Mouse (Mus musculus): ENCODE measurements at regions not wholly inside any gene's neighbourhood (a gene's known extent, or its start where the extent isn't known, plus 50 kb on each side); places are given as distances from the start of the nearest gene placed in this dataset.

GRCm38 (mm10) chr1:193788496-193788895 is 418.4 kb upstream of the Camk1g start:
- intact Hi-C loops (cut with DNase I): no loop called here

GRCm38 (mm10) chr1:193787417-193787816 is 417.3 kb upstream of the Camk1g start:
- intact Hi-C loops (cut with DNase I): no loop called here
- no peak overlapping the region for H3K4me3 ChIP-seq
- DNase-seq: no peak
- H3K27ac ChIP-seq: no peak overlapping the region
- no peak for TF ChIP-seq CTCF (IDR thresholded peaks at IDR 0.05)

More at GRCm38 (mm10) chr1:193788496-193788895, 418.4 kb upstream of the Camk1g start:
- DNase-seq: no peak
- TF ChIP-seq CTCF (IDR thresholded peaks at IDR 0.05): no peak
- Histone ChIP-seq H3K4me3 (no peak overlapping the region), H3K27ac (no peak overlapping the region)

GRCm38 (mm10) chr1:193784966-193785365 is 414.9 kb upstream of the Camk1g start:
- intact Hi-C loops (cut with DNase I): no loop called here
- Histone ChIP-seq H3K4me3 (no peak overlapping the region), H3K27ac (no peak overlapping the region)
- no peak for DNase-seq
- TF ChIP-seq CTCF (IDR thresholded peaks at IDR 0.05): no peak

DNA sequence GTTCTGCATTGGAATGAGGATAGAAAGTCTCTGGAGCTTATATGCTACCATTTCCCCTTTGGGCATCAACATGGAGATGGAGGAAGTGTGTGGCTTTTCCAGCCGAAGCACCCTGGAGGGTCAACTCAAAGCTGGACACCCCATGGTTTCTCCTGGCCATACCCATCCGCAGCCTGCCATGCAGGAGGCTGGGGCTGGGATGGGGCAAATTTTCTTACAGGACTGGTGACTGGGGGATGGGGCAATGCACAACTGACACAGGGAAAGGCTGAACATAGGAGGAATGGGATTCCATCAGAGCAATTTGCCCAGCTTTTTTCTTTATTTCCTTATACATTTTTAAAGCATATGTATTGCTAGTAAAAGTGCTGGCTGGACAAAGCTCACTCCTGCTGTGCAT is 414.4 kb upstream of the Camk1g start:
- intact Hi-C loops (cut with DNase I): no loop called here
- no peak for DNase-seq

DNA sequence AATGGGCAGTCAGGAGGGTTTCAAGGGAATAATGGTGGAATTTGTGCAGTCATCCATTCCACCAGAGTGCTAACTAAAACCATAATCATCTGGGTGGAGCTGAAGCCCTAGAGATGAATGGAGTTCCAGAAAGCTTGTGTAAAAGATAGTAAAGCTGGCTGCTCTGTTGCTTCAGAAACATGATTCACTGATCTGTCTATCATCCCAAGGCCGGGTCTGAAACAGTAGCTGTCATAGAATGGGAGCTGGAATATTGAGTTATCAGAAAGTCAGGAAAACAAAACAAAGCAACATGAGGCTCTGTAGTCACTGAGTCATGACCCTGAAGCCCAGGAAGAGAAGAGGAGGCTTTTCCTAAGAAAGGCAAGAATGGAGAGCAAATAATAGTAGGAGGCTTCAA is 408.1 kb upstream of the Camk1g start:
- DNase-seq: no peak
- Histone ChIP-seq H3K4me3 (no peak overlapping the region), H3K27ac (no peak overlapping the region)
- no peak for TF ChIP-seq CTCF (IDR thresholded peaks at IDR 0.05)
- intact Hi-C loops (cut with DNase I): no loop called here

More for the DNA sequence above, 414.4 kb upstream of the Camk1g start:
- Histone ChIP-seq H3K4me3 (no peak overlapping the region), H3K27ac (no peak overlapping the region)
- TF ChIP-seq CTCF (IDR thresholded peaks at IDR 0.05): no peak

GRCm38 (mm10) chr1:193769546-193769945 is 399.4 kb upstream of the Camk1g start:
- no peak for TF ChIP-seq CTCF (IDR thresholded peaks at IDR 0.05)
- Histone ChIP-seq H3K27ac (no peak overlapping the region), H3K4me3 (no peak overlapping the region)
- intact Hi-C loops (cut with DNase I): no loop called here
- DNase-seq: no peak

- DNase-seq: no peak
- intact Hi-C loops (cut with DNase I): no loop called here
- TF ChIP-seq CTCF (IDR thresholded peaks at IDR 0.05): no peak
- Histone ChIP-seq H3K27ac (no peak overlapping the region), H3K4me3 (no peak overlapping the region)
These were observed 394.0 kb upstream of the Camk1g start for GRCm38 (mm10) chr1:193764103-193764502.

DNA sequence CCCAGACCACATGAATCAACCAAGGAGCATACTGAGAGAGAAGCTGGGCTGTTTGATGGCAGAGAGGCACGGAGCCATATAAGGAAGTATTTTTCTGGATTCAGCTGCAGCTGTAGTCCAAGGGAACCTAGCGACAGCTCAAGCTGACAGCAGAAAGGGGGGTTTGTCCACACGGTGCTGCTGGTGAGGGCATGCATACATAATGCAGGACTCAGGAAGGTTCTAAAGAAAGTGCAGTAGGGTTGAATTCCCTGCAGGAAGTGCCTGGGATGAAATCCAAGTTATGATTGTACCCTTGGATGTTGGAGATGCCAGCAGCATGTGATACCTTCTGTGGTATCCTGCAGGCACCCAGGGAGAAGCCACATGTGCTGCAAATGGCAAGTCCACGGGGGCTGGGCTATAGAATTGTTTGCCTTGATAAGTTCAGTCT is 381.7 kb upstream of the Camk1g start:
- no peak overlapping the region for H3K27ac ChIP-seq
- DNase-seq: no peak
- intact Hi-C loops (cut with DNase I): no loop called here
- H3K4me3 ChIP-seq: no peak overlapping the region
- TF ChIP-seq CTCF (IDR thresholded peaks at IDR 0.05): no peak

DNA sequence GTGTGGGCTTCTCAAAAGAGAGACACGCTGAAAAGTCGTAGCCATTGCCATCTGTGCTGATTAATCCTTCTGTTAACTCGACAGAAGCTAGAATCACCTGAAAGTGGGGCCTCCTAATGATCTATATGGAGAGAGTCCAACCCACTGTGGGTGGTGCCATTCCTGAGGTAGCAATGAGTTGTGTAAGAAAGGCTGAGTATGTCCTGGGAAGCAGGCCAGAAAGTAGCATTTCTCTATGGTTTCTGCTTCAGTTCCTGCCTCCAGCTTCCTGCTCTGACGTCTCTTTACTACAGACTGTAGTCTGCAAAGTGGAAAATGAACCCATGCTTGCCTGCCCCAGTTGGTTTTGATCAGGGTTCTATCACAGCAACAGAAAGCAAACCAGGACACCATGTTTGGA is 380.8 kb upstream of the Camk1g start:
- H3K27ac ChIP-seq: no peak overlapping the region
- DNase-seq: no peak
- TF ChIP-seq CTCF (IDR thresholded peaks at IDR 0.05): no peak
- intact Hi-C loops (cut with DNase I): no loop called here
- H3K4me3 ChIP-seq: no peak overlapping the region

DNA sequence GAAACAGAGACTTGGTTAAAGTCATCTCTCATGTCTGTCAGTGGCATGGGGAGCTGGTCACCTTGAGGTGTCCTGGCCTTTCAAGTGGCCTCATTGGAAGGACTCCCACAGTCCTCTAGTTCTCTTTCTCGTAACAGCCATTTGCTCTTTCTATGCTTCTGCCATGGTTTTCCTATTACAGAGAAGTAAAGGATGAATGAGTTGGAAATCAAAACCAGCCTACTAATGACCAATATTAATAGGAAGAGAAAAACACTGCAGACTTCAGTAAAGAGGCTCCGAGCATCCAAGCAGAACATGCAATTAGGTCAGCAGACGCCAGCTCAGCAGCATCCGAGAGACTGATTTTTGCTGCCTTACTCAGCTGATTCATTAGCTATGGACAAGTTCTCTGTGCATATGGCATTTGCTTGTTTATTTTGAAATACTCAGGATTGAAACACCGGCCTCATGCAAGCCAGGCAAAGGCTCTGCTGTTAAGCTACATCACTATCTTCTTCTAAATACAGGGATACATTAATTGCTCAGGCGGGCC is 377.4 kb upstream of the Camk1g start:
- intact Hi-C loops (cut with DNase I): no loop called here
- no peak for DNase-seq
- no peak overlapping the region for H3K4me3 ChIP-seq
- H3K27ac ChIP-seq: no peak overlapping the region
- TF ChIP-seq CTCF (IDR thresholded peaks at IDR 0.05): no peak

- Histone ChIP-seq H3K4me3 (no peak overlapping the region), H3K27ac (no peak overlapping the region)
- intact Hi-C loops (cut with DNase I): no loop called here
- DNase-seq: no peak
- TF ChIP-seq CTCF (IDR thresholded peaks at IDR 0.05): no peak; the same call in 1 of the 2 replicates
These were observed 372.6 kb upstream of the Camk1g start for GRCm38 (mm10) chr1:193742688-193743087.

DNA sequence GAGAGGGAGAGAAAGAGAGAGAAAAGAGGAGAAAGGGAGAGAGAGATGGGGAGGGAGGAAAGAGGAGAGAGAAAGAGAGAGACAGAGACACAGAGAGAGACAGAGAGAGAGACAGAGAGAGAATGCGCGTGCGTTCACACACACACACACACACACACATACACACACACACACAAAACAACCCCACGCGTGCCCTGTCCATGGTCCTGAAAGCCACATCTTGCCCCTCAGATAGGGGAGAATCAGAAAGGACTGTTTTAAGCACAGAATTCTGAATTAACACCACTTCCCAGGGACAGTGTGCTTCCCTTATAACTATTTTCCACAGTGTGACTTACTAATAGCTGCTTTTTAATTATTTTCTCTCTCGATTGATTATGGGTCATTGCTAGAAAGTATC is 368.7 kb upstream of the Camk1g start:
- Histone ChIP-seq H3K27ac (no peak overlapping the region), H3K4me3 (no peak overlapping the region)
- intact Hi-C loops (cut with DNase I): no loop called here
- no peak for TF ChIP-seq CTCF (IDR thresholded peaks at IDR 0.05)
- DNase-seq: no peak

DNA sequence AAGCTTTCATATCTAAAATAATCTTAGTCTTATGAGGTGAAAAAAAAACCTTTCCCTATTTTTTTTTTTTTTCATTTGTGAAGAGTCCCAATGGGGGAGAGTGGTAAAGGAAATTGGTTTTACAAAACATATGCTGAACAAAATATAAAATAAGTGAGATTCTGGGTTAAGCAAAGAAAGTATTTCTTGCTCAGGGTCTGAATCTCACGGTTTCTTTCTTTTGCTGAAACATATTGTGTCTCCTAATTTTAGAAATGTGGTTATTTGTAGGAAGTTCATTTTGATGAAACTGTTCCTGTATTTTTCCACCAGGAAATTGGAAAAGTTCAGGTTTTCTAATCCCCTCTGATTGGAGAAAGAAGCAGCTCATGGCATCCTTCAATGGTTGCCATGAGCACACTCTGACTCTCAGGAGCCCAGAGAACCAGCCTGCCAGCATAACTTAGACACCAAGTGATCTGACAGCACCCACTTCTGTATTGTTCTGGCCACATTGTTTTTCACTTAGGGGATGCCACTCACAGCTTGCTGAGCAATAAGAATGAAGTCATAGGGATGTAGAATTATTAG is 365.9 kb upstream of the Camk1g start:
- TF ChIP-seq CTCF (IDR thresholded peaks at IDR 0.05): no peak
- Histone ChIP-seq H3K4me3 (no peak overlapping the region), H3K27ac (no peak overlapping the region)
- intact Hi-C loops (cut with DNase I): no loop called here
- no peak for DNase-seq

Measured in gastrocnemius, adult 2 months (tissue).